Mouse (Mus musculus): ENCODE measurements at regions not wholly inside any gene's neighbourhood (a gene's known extent, or its start where the extent isn't known, plus 50 kb on each side); places are given as distances from the start of the nearest gene placed in this dataset.

DNA sequence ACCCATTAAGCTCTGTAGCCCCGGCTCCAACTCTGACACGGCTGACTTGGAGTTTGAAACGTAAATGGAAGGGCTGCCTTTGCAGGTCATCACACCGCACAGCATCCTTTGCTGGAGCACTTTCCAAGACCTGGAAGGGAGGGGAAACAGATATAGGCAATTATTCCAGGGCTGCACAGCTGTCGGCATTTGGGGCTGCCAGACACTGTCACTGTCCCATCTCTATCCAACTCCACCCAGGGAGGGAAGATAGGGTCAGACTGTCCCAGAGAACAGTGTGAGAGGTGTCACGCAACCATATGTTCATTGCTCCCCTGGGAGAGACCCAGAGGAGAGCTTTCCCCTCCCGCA, 162.7 kb upstream of the Lmo4 start:
- TF ChIP-seq CTCF (IDR thresholded peaks at IDR 0.05; ENCODE audit: low read depth), result no peak
- TF ChIP-seq EP300 (optimal IDR thresholded peaks at IDR 0.05), result no peak
